Mouse (Mus musculus) liver, postnatal 0 days (tissue): ENCODE measurements around the gene Psmd3. TPM values are rescaled to one million over a fixed set of nuclear protein-coding genes. Genes with fewer than 3 reads are reported as not detected.
A peak's percentile ranks its signal among the peaks of the same experiment; 100 is the strongest.

Source experiments
- ATAC-seq: fragments of 200-750 bp; cut with Nextera tagmentation; 2 replicates; pipeline ENCODE4 v1.8.0; 2017; ENCODE audit warnings: mild to moderate bottlenecking, moderate library complexity
- DNase-seq: peaks from one replicate; pipeline ENCODE4 v3.0.0-alpha.2; 2016
- H3K27ac ChIP-seq: fragments of 300-500 bp; sonication (generic); 2 replicates; pipeline ENCODE4 v1.5.1; 2014; ENCODE audit warnings: antibody characterized with exemption, moderate library complexity, mild to moderate bottlenecking, low read depth
- H3K27me3 ChIP-seq: fragments of 300-500 bp; sonication (generic); 2 replicates; pipeline ENCODE4 v1.6.1; 2014; ENCODE audit warnings: low read length, control low read depth, mixed read lengths; ENCODE audit not compliant: insufficient read depth
- H3K36me3 ChIP-seq: fragments of 300-500 bp; sonication (generic); replicated peaks from 2 replicates; pipeline ENCODE4 v1.6.1; 2014; ENCODE audit warnings: mild to moderate bottlenecking, control low read depth, low read length, moderate library complexity, mixed read lengths; ENCODE audit not compliant: insufficient read depth
- H3K4me1 ChIP-seq: fragments of 300-500 bp; sonication (generic); 2 replicates; pipeline ENCODE4 v1.6.1; 2014; ENCODE audit warnings: antibody characterized with exemption, mild to moderate bottlenecking, control low read depth; ENCODE audit not compliant: insufficient read depth
- H3K4me2 ChIP-seq: fragments of 300-500 bp; sonication (generic); 2 replicates; pipeline ENCODE4 v1.6.1; 2014; ENCODE audit warnings: low read depth, mild to moderate bottlenecking, low read length, moderate library complexity, mixed read lengths
- H3K4me3 ChIP-seq: fragments of 300-500 bp; sonication (generic); 2 replicates; pipeline ENCODE4 v1.5.1; 2014; ENCODE audit warnings: low read depth, low read length
- H3K9ac ChIP-seq: fragments of 300-500 bp; sonication (generic); replicated peaks from 2 replicates; pipeline ENCODE4 v1.6.1; 2014; ENCODE audit warnings: mild to moderate bottlenecking, moderate library complexity
- H3K9me3 ChIP-seq: fragments of 300-500 bp; sonication (generic); 2 replicates; pipeline ENCODE4 v1.6.1; 2016; ENCODE audit warnings: mild to moderate bottlenecking, control low read depth, low read length, mixed read lengths
- CTCF ChIP-seq: sonication (generic); IDR thresholded peaks from 2 replicates; pipeline ENCODE4 v1.5.1; 2016; ENCODE audit warnings: antibody characterized with exemption, low read depth
- EP300 ChIP-seq: IDR thresholded peaks from 2 replicates; pipeline ENCODE4 v1.6.1; 2016; ENCODE audit warnings: antibody characterized with exemption, low read depth, mild to moderate bottlenecking
- WGBS: fragments of 180-500 bp; shearing (Covaris S2); extraction: QIAGEN DNeasy Blood & Tissue Kit; methylation state at CpG from one replicate; pipeline ENCODE4 v1.1.7; 2014; ENCODE audit not compliant: insufficient replicate concordance; 5-methylcytosine and 5-hydroxymethylcytosine counted together
- polyA plus RNA-seq: library from polyadenylated mRNA; unstranded; fragments of >200 nt; fragmentation: Nextera tagmentation; extraction: Ambion mirVana; gene quantifications from 2 replicates; pipeline ENCODE4 v1.2.1, GENCODE M21; 2015

The Psmd3 gene
- polyA plus RNA-seq, 1 experiment from 2014 or later, result 71.0 TPM

DNA sequence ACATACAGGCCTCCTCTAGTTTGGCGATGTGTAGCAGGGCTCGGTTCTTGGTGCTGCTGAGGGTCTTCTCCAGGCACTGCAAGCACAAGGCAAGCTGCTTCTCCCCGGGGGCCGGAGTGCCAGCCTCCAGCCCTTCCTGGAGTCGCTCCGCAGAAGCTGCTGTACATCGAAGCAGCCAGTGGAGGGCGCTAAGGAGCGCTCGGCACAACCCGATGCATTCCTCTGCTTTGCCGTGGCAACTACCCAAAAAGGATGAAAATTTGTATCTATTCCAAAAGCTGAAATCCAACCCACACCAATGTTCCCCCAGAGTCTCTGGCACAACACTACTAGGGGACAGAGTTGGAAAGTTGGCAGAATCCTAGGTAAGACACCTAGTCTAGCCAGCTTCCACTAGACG, 35.5 kb downstream of the Psmd3 start:
- H3K4me3 ChIP-seq, result no peak overlapping the region
- ATAC-seq (peak; percentile 39; the same call in 1 of the 2 replicates), DNase-seq (peak; percentile 78)
- TF ChIP-seq EP300 (no peak), CTCF (peak; percentile 85)
- no peak overlapping the region for H3K27ac ChIP-seq
- no peak overlapping the region; the same call in 1 of the 2 replicates for H3K4me2 ChIP-seq
- no peaks in the 10 kb centered on the region for H3K9me3 ChIP-seq
- peaks cover 26% of the 10 kb centered on the region for H3K36me3 ChIP-seq
- 26% methylated on average over 13 of the region's 13 CpGs for WGBS
- no peak overlapping the region for H3K9ac ChIP-seq
- no peaks in the 10 kb centered on the region for H3K27me3 ChIP-seq
- H3K4me1 ChIP-seq, result peaks cover 11% of the 10 kb centered on the region

DNA sequence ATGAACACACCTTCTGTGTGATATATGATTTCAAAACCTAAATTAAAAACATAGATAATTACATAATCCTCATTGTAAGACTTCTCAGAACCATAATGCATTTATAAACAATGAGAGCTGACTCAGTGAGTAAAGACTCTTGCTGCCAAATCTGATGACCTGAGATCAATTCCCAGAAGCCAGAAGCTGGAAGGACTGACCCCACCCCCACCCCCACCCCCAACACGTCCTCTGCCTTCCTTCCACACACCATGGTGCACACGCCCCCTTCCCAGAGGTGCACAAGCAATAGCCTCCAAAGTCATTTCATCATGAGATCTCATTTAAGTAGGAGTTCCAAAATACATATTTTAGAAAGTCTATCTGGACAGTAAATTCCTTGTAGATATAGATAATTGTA, 38.4 kb downstream of the Psmd3 start:
- Histone ChIP-seq H3K27ac (no peak overlapping the region), H3K9me3 (no peaks in the 10 kb centered on the region), H3K4me3 (no peak overlapping the region), H3K9ac (no peak overlapping the region), H3K27me3 (no peaks in the 10 kb centered on the region), H3K4me2 (no peak overlapping the region), H3K36me3 (peaks cover 6% of the 10 kb centered on the region; the same call in 1 of the 2 replicates), H3K4me1 (peaks cover 11% of the 10 kb centered on the region)
- DNase-seq, result no peak
- WGBS, result 57% methylated on average over 2 of the region's 2 CpGs
- TF ChIP-seq CTCF, result no peak
- no peak for TF ChIP-seq EP300
- no peak for ATAC-seq

DNA sequence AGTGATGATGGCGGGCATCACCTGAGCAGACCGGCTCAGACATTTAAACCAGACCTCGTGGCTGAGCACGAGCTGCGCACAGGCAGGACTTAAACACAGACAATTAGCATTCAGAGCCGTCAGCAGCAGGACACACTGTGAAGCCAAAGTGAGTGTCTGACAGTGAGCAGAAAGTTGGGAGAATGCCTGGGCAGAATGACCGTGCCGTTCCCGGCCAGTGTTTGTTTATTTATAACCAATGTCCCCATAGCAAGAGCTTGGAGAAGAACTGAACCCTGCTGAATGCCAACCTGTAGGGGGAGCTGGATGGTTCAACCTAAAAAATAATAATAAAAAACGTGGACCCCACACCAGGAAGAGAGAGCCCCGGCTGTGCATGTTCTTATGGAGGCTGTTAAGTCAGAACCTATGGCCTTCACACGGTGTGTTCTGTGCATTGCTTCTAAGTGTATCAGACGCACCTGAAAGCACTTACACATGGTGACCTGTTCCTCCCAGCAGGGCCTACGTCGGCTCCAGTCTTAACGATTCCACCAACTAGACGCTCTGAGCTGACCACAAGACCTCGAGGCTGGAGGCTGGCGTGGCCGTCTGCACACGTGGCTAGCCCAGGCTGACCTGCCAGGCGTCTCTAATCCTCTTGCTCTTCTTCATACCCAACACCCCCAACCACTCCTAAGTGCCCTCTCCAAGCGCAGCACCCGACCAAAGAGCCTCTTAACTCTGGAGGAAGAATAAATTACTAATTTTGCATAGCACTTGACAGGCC, 39.3 kb downstream of the Psmd3 start:
- no peak overlapping the region for H3K9ac ChIP-seq
- H3K4me3 ChIP-seq, result no peak overlapping the region
- 73% methylated on average over 24 of the region's 24 CpGs for WGBS
- ATAC-seq, result peak; percentile 59
- peak; percentile 49 for DNase-seq
- TF ChIP-seq CTCF, result peak; percentile 54
- no peak for TF ChIP-seq EP300
- peak overlapping the region; percentile 44; the same call in 1 of the 2 replicates for H3K27ac ChIP-seq
- no peaks in the 10 kb centered on the region for H3K27me3 ChIP-seq
- H3K4me1 ChIP-seq, result peaks cover 11% of the 10 kb centered on the region
- H3K9me3 ChIP-seq, result no peaks in the 10 kb centered on the region
- H3K4me2 ChIP-seq, result no peak overlapping the region
- H3K36me3 ChIP-seq, result peaks cover 2% of the 10 kb centered on the region; the same call in 1 of the 2 replicates

DNA sequence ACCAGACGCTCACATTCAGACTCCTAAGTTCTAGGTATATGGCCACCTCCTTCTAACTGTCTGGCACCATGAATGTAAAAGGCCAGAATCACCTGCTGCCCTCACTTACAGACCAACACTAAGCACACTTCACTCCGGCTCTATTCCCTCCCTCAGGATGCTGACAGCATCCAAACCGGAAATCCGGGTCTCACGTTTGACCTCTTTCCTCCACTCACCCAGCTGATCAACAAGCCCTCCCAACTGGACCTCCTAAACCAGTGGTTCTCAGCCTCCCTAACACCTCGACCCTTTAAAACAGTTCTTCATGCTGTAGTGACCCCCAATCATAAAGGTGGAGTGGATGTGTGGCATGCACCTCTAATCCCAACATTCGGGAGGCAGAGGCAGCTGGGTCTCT, 40.7 kb downstream of the Psmd3 start:
- peaks cover 8% of the 10 kb centered on the region for H3K4me1 ChIP-seq
- no peaks in the 10 kb centered on the region for H3K27me3 ChIP-seq
- H3K4me2 ChIP-seq, result no peak overlapping the region
- WGBS, result 77% methylated on average over 7 of the region's 7 CpGs
- no peak overlapping the region for H3K4me3 ChIP-seq
- no peak for TF ChIP-seq CTCF
- H3K36me3 ChIP-seq, result 0 out of 2 replicates have a peak, but pooled peaks cover 7% of the 10 kb centered on the region
- DNase-seq (peak; percentile 13), ATAC-seq (no peak)
- H3K9ac ChIP-seq, result no peak overlapping the region
- no peak overlapping the region for H3K27ac ChIP-seq
- H3K9me3 ChIP-seq, result no peaks in the 10 kb centered on the region

DNA sequence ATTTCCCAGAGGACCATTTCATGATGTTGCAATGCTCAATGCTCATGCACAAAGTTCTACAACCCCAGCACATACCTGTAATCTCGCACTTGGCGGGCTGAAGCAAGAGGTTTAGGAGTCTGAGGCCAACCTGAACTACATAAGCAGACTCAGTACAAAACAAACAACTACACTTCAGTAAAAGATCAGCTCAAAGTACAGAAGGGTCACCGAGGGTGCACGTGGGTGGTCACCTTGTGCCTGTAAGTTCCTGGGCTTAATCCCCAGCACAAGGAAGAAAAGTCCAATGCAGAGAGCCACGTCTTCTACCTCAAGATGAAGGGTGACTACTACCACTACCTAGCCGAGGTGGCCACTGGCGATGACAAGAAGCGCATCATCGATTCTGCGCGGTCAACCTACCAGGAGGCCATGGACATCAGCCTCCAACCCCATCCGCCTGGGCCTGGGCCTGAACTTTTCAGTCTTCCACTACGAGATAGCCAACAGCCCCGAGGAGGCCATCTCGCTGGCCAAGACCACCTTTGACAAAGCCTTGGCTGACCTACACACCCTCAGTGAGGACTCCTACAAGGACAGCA, 43.7 kb downstream of the Psmd3 start:
- H3K9me3 ChIP-seq, result no peaks in the 10 kb centered on the region
- ATAC-seq (no peak), DNase-seq (peak; percentile 11)
- WGBS, result 82% methylated on average over 15 of the region's 15 CpGs
- TF ChIP-seq CTCF, result no peak
- H3K4me3 ChIP-seq, result no peak overlapping the region
- H3K36me3 ChIP-seq, result 0 out of 2 replicates have a peak, but pooled peaks cover 7% of the 10 kb centered on the region
- H3K4me1 ChIP-seq, result peaks cover 9% of the 10 kb centered on the region
- no peak overlapping the region for H3K27ac ChIP-seq
- no peak overlapping the region for H3K4me2 ChIP-seq
- no peaks in the 10 kb centered on the region for H3K27me3 ChIP-seq
- no peak overlapping the region for H3K9ac ChIP-seq

DNA sequence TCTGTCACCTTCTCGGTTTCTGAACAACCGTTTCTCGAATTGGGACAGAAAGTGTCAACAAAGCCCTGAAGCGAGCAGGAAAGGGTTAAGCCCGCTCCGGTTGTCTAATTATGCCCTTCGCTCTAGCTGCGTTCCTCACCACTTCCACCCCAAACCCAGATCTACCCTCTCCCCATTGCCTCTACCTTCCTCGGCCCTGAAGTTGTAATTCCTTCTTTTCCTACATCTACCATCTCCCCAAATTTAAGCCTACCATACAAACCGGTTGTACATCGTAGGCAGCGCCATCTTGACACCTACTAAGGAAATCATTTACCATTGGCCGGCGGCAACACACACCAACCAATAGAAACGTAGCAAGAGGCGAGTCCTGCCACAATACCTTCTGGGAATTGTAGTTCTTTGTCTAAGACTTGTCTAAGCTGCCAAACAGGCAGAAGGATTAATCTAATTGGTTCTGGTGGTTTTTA, 46.8 kb downstream of the Psmd3 start, which contains the start of gene Med24:
Gene Med24 (minus strand): TSS at position 317 of the 470 bp plus-strand sequence.
- peak within 1 kb of the TSS; percentile 88 for H3K4me3 ChIP-seq
- peaks cover 2% of the 10 kb centered on the region; the same call in 1 of the 2 replicates for H3K9me3 ChIP-seq
- H3K4me2 ChIP-seq, result peak within 1 kb of the TSS; percentile 87
- H3K4me1 ChIP-seq, result peaks cover 5% of the 10 kb centered on the region
- no peaks in the 10 kb centered on the region for H3K27me3 ChIP-seq
- H3K27ac ChIP-seq, result peak within 1 kb of the TSS; percentile 44; the same call in 1 of the 2 replicates
- H3K36me3 ChIP-seq, result 0 out of 2 replicates have a peak, but pooled peaks cover 7% of the 10 kb centered on the region
- WGBS, result under 1% methylated on average over 16 of the region's 16 CpGs
- TF ChIP-seq CTCF, result no peak
- no peak for TF ChIP-seq EP300
- H3K9ac ChIP-seq, result peak within 1 kb of the TSS; percentile 70
- DNase-seq (peak; percentile 85), ATAC-seq (peak; percentile 98)
